Mouse (Mus musculus) CH12.LX (cell line): ENCODE data around the gene Trim7. TPM values are rescaled to one million over a fixed set of nuclear protein-coding genes. Genes with fewer than 3 reads are reported as not detected.

Experiments
- DNase-seq: peaks from one replicate; pipeline ENCODE4 v3.0.0-alpha.2; 2013; ENCODE audit errors: extremely low read depth
- H3K27ac ChIP-seq: 2 replicates; pipeline ENCODE4 v1.5.1; 2012; ENCODE audit warnings: low read depth, mild to moderate bottlenecking, control low read depth, moderate library complexity; ENCODE audit not compliant: insufficient read depth
- H3K27me3 ChIP-seq: replicated peaks from 2 replicates; pipeline ENCODE3; 2012; ENCODE audit warnings: inconsistent platforms
- H3K36me3 ChIP-seq, 2 experiments: replicated peaks in 1 of 2; 2 replicates each; pipeline versions ENCODE3 to v1.6.1; 2012; ENCODE audit warnings: inconsistent platforms in 1 of 2, low read length in 1 of 2, mild to moderate bottlenecking in 1 of 2, mixed read lengths in 1 of 2, moderate library complexity in 1 of 2; ENCODE audit not compliant: control insufficient read depth in 1 of 2, insufficient read depth in 1 of 2
- H3K4me1 ChIP-seq, 2 experiments: 2 replicates each; pipeline ENCODE4 v1.6.1; 2012; ENCODE audit warnings: inconsistent platforms in 1 of 2, moderate library complexity in 1 of 2; ENCODE audit not compliant: insufficient read depth in 2 of 2, control insufficient read depth in 1 of 2
- H3K4me2 ChIP-seq: 2 replicates; pipeline ENCODE4 v1.6.1; 2012; ENCODE audit warnings: low read depth, mild to moderate bottlenecking, control low read depth; ENCODE audit not compliant: poor library complexity, insufficient read depth, severe bottlenecking
- H3K4me3 ChIP-seq, 3 experiments: fragments of 150-350 bp in 1 of 3; sonication (generic) in 1 of 3; replicated peaks in 1 of 3; 2 replicates each; pipeline versions ENCODE3 to v1.5.1; 2011 to 2012; ENCODE audit warnings: low read depth in 2 of 3, low read length in 2 of 3, mild to moderate bottlenecking in 2 of 3, moderate library complexity in 2 of 3, control low read depth in 1 of 3, improper control_type of control experiment in 1 of 3, inconsistent platforms in 1 of 3, mixed read lengths in 1 of 3; ENCODE audit not compliant: poor library complexity in 1 of 3
- H3K79me2 ChIP-seq: replicated peaks from 2 replicates; pipeline ENCODE4 v1.6.1; 2012; ENCODE audit warnings: mild to moderate bottlenecking, moderate library complexity; ENCODE audit not compliant: control insufficient read depth, poor library complexity, insufficient read depth, severe bottlenecking; ENCODE audit errors: extremely low read depth
- H3K9ac ChIP-seq: 2 replicates; pipeline ENCODE4 v1.6.1; 2012; ENCODE audit warnings: low read depth, mild to moderate bottlenecking, control low read depth, moderate library complexity; ENCODE audit not compliant: insufficient read depth
- H3K9me3 ChIP-seq: replicated peaks from 2 replicates; pipeline ENCODE3; 2012; ENCODE audit warnings: low read length, inconsistent platforms, mixed read lengths
- BHLHE40 ChIP-seq: IDR thresholded peaks from 2 replicates; pipeline ENCODE4 v1.6.1; 2011; ENCODE audit warnings: mild to moderate bottlenecking, low read depth, low read length, improper control_type of control experiment
- CHD1 ChIP-seq: IDR thresholded peaks from 2 replicates; pipeline ENCODE4 v1.6.1; 2012; ENCODE audit warnings: low read depth, low read length, improper control_type of control experiment, inconsistent platforms
- CHD2 ChIP-seq: IDR thresholded peaks from 2 replicates; pipeline ENCODE4 v1.6.1; 2011; ENCODE audit warnings: low read length, improper control_type of control experiment
- CTCF ChIP-seq, 2 experiments: IDR thresholded peaks in 1 of 2; conservative IDR thresholded peaks in 1 of 2; 2 replicates each; pipeline ENCODE4 v1.5.1; 2011 to 2012; ENCODE audit warnings: low read depth in 2 of 2, low read length in 2 of 2, improper control_type of control experiment in 1 of 2, inconsistent platforms in 1 of 2, mild to moderate bottlenecking in 1 of 2, moderate library complexity in 1 of 2
- E2F4 ChIP-seq: IDR thresholded peaks from 2 replicates; pipeline ENCODE4 v1.6.1; 2011; ENCODE audit warnings: low read depth, low read length, improper control_type of control experiment; ENCODE audit not compliant: insufficient replicate concordance
- ELF1 ChIP-seq: IDR thresholded peaks from 2 replicates; pipeline ENCODE4 v1.6.1; 2014; ENCODE audit warnings: low read depth, mild to moderate bottlenecking, inconsistent platforms, low read length, improper control_type of control experiment
- EP300 ChIP-seq: IDR thresholded peaks from 2 replicates; pipeline ENCODE4 v1.6.1; 2011; ENCODE audit warnings: low read length, improper control_type of control experiment
- ETS1 ChIP-seq: conservative IDR thresholded peaks from 2 replicates; pipeline ENCODE4 v1.6.1; 2012; ENCODE audit warnings: low read depth, mild to moderate bottlenecking, inconsistent platforms, low read length, improper control_type of control experiment, moderate library complexity
- GABPA ChIP-seq: IDR thresholded peaks from 2 replicates; pipeline ENCODE4 v1.6.1; 2012; ENCODE audit warnings: low read depth, low read length, improper control_type of control experiment, inconsistent platforms; ENCODE audit not compliant: insufficient replicate concordance
- HCFC1 ChIP-seq: IDR thresholded peaks from 2 replicates; pipeline ENCODE4 v1.6.1; 2012; ENCODE audit warnings: low read depth, mild to moderate bottlenecking, inconsistent platforms, low read length, improper control_type of control experiment
- IRF4 ChIP-seq: IDR thresholded peaks from 2 replicates; pipeline ENCODE4 v1.6.1; 2014; ENCODE audit warnings: low read depth, mild to moderate bottlenecking, inconsistent platforms, low read length, improper control_type of control experiment
- JUN ChIP-seq: IDR thresholded peaks from 2 replicates; pipeline ENCODE4 v1.6.1; 2011; ENCODE audit warnings: low read depth, mild to moderate bottlenecking, low read length, improper control_type of control experiment, moderate library complexity; ENCODE audit not compliant: insufficient read depth
- KAT2A ChIP-seq: IDR thresholded peaks from 2 replicates; pipeline ENCODE4 v1.6.1; 2012; ENCODE audit warnings: low read length, improper control_type of control experiment, inconsistent platforms; ENCODE audit not compliant: insufficient replicate concordance
- MAFK ChIP-seq: IDR thresholded peaks from 2 replicates; pipeline ENCODE4 v1.6.1; 2011; ENCODE audit warnings: low read length, improper control_type of control experiment; ENCODE audit not compliant: insufficient replicate concordance
- MAX ChIP-seq: IDR thresholded peaks from 2 replicates; pipeline ENCODE4 v1.6.1; 2011; ENCODE audit warnings: low read length, improper control_type of control experiment
- MAZ ChIP-seq: IDR thresholded peaks from 2 replicates; pipeline ENCODE4 v1.6.1; 2012; ENCODE audit warnings: low read depth, mild to moderate bottlenecking, inconsistent platforms, low read length, improper control_type of control experiment, moderate library complexity
- MEF2A ChIP-seq: IDR thresholded peaks from 2 replicates; pipeline ENCODE4 v1.6.1; 2014; ENCODE audit warnings: low read depth, mild to moderate bottlenecking, inconsistent platforms, low read length, improper control_type of control experiment, borderline replicate concordance
- MXI1 ChIP-seq: IDR thresholded peaks from 2 replicates; pipeline ENCODE4 v1.6.1; 2011; ENCODE audit warnings: mild to moderate bottlenecking, low read depth, low read length, improper control_type of control experiment
- MYC ChIP-seq: IDR thresholded peaks from 2 replicates; pipeline ENCODE4 v1.6.1; 2011; ENCODE audit warnings: low read depth, mild to moderate bottlenecking, improper control_type of control experiment, low read length
- PAX5 ChIP-seq: IDR thresholded peaks from 2 replicates; pipeline ENCODE4 v1.6.1; 2012; ENCODE audit warnings: low read length, inconsistent platforms, mixed read lengths
- POLR2A ChIP-seq: IDR thresholded peaks from 2 replicates; pipeline ENCODE4 v1.6.1; 2011; ENCODE audit warnings: low read depth, mild to moderate bottlenecking, improper control_type of control experiment, low read length
- POLR2AphosphoS2 ChIP-seq: IDR thresholded peaks from 2 replicates; pipeline ENCODE4 v1.6.1; 2011; ENCODE audit warnings: low read depth, low read length, improper control_type of control experiment
- RAD21 ChIP-seq: IDR thresholded peaks from 2 replicates; pipeline ENCODE4 v1.6.1; 2011; ENCODE audit warnings: low read depth, mild to moderate bottlenecking, low read length, improper control_type of control experiment, moderate library complexity
- RCOR1 ChIP-seq: conservative IDR thresholded peaks from 2 replicates; pipeline ENCODE4 v1.6.1; 2012; ENCODE audit warnings: low read depth, mild to moderate bottlenecking, inconsistent platforms, low read length, improper control_type of control experiment
- SIN3A ChIP-seq: IDR thresholded peaks from 2 replicates; pipeline ENCODE4 v1.6.1; 2012; ENCODE audit warnings: low read length, improper control_type of control experiment, inconsistent platforms
- SMC3 ChIP-seq: IDR thresholded peaks from 2 replicates; pipeline ENCODE4 v1.6.1; 2011; ENCODE audit warnings: low read depth, low read length, improper control_type of control experiment
- TCF12 ChIP-seq: IDR thresholded peaks from 2 replicates; pipeline ENCODE4 v1.6.1; 2014; ENCODE audit warnings: low read depth, mild to moderate bottlenecking, inconsistent platforms, low read length, improper control_type of control experiment
- UBTF ChIP-seq: IDR thresholded peaks from 2 replicates; pipeline ENCODE4 v1.6.1; 2012; ENCODE audit warnings: low read depth, mild to moderate bottlenecking, inconsistent platforms, low read length, improper control_type of control experiment, moderate library complexity
- USF1 ChIP-seq: IDR thresholded peaks from 2 replicates; pipeline ENCODE4 v1.6.1; 2014; ENCODE audit warnings: low read depth, mild to moderate bottlenecking, inconsistent platforms, low read length, improper control_type of control experiment
- USF2 ChIP-seq: conservative IDR thresholded peaks from 2 replicates; pipeline ENCODE4 v1.6.1; 2011; ENCODE audit warnings: low read depth, low read length, improper control_type of control experiment
- ZC3H11A ChIP-seq: IDR thresholded peaks from 2 replicates; pipeline ENCODE4 v1.6.1; 2012; ENCODE audit warnings: low read depth, mild to moderate bottlenecking, inconsistent platforms, low read length, improper control_type of control experiment
- ZKSCAN1 ChIP-seq: IDR thresholded peaks from 2 replicates; pipeline ENCODE4 v1.6.1; 2012; ENCODE audit warnings: low read depth, inconsistent platforms, low read length, improper control_type of control experiment, borderline replicate concordance
- ZMIZ1 ChIP-seq: IDR thresholded peaks from 2 replicates; pipeline ENCODE4 v1.6.1; 2012; ENCODE audit warnings: low read depth, mild to moderate bottlenecking, inconsistent platforms, low read length, improper control_type of control experiment
- ZNF384 ChIP-seq: IDR thresholded peaks from 2 replicates; pipeline ENCODE4 v1.6.1; 2012; ENCODE audit warnings: low read depth, low read length, improper control_type of control experiment, inconsistent platforms
- dilution Hi-C: fragments of 300-500 bp; cut with MboI; formaldehyde crosslinking; loops from 2 replicates; pipeline ENCODE4 v1.14.3; 2020; ENCODE audit warnings: low sequenced_read_pairs; ENCODE audit not compliant: extremely low pct_unique_long_range_greater_than_20kb, extremely low pct_ligation_motif_present
- in situ Hi-C: fragments of 300-500 bp; cut with MboI; formaldehyde crosslinking; loops from 3 replicates; pipeline ENCODE4 v1.14.3; 2019; ENCODE audit warnings: low sequenced_read_pairs, low pct_ligation_motif_present, low pct_unique_long_range_greater_than_20kb, mixed read lengths
- polyA plus RNA-seq: library from polyadenylated mRNA; unstranded; fragments of >175 nt; gene quantifications from 2 replicates; pipeline ENCODE4 v1.2.1, GENCODE M21; 2012; ENCODE audit warnings: low read depth; ENCODE audit not compliant: insufficient read length
- total RNA-seq, 2 experiments: library from RNA; depleted of rRNA; stranded (reverse); fragments of 300-350 nt in 1 of 2; fragments of >200 nt in 1 of 2; gene quantifications; 2 replicates each; pipeline ENCODE4 v1.2.3; 2012 to 2014

The Trim7 gene
- total and polyA plus RNA-seq, 3 experiments = 9.2 to 34.6 (median 15.1) TPM

DNA sequence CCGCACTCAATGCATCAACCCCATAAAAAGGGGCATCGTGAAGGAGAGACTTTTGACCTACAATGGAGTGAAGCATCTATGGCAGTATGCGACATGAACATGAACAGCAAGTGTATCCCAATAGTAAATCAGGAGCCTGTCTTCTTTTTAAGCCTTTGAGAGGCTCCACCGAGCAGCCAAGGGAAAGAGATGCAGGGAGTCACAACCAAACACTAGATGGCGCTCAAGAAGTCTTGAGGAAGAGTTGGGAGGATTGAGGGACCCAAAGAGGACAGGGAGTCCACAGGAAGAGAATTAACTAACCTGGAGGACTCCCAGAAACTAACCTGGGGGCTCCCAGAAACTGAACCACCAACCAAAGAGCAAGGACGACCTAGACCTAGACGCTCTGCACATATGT lies 46.5 kb upstream of the Trim7 start:
- peak; percentile 82 for DNase-seq
- in situ Hi-C loops (no loop called here), dilution Hi-C loops (no loop called here)
- Histone ChIP-seq H3K4me3 (no peak overlapping the region), H3K79me2 (no peaks in the 10 kb centered on the region), H3K36me3 (no peaks in the 10 kb centered on the region), H3K4me1 (peaks cover 12 to 25% of the 10 kb centered on the region in 2 experiments), H3K4me2 (peak overlapping the region; percentile 33; the same call in 1 of the 2 replicates), H3K27ac (no peak overlapping the region), H3K9ac (no peak overlapping the region), H3K9me3 (peaks cover 2% of the 10 kb centered on the region), H3K27me3 (no peaks in the 10 kb centered on the region)
- TF ChIP-seq ELF1 (no peak), SMC3 (peak; percentile 80), UBTF (no peak), CHD1 (no peak), SIN3A (no peak), POLR2A (no peak), ZNF384 (no peak), HCFC1 (no peak), KAT2A (no peak), IRF4 (peak; percentile 30; the same call in 1 of the 2 replicates), BHLHE40 (no peak), USF1 (no peak), RAD21 (peak; percentile 64), EP300 (no peak), TCF12 (no peak), ZMIZ1 (no peak), JUN (no peak), CTCF (conservative IDR thresholded peaks at IDR 0.05 in 1 of 2, IDR thresholded peaks at IDR 0.05 in 1 of 2; ENCODE audit: low read depth in 2 of 2, low read length in 2 of 2) (peak; percentile 65 to 90; a peak in 3 of 4 replicates), USF2 (no peak), GABPA (no peak), MAFK (no peak), E2F4 (no peak), RCOR1 (no peak), MEF2A (no peak), MAX (no peak), MYC (no peak), ZKSCAN1 (no peak), PAX5 (no peak), ETS1 (no peak), MXI1 (no peak), ZC3H11A (no peak), CHD2 (no peak), POLR2AphosphoS2 (no peak), MAZ (no peak)
